Mouse (Mus musculus) monocyte, adult 2 months (primary cell): Measurements from ENCODE around the gene Cx3cl1.

Experiments
- DNase-seq, 2 experiments: peaks; one replicate each; pipeline ENCODE4 v3.0.0; 2022; ENCODE audit warnings: low spot score in 2 of 2, low read depth in 1 of 2

Gene Cx3cl1

GRCm38 (mm10) chr8:94773048-94773447 is 1.2 kb downstream of the Cx3cl1 start:
- no peak for DNase-seq

- DNase-seq: no peak
These were observed 1.9 kb downstream of the Cx3cl1 start for GRCm38 (mm10) chr8:94773700-94774171.

- no peak for DNase-seq
These were observed 2.8 kb downstream of the Cx3cl1 start for GRCm38 (mm10) chr8:94774601-94775000.

GRCm38 (mm10) chr8:94776346-94776745 is 4.5 kb downstream of the Cx3cl1 start:
- DNase-seq: no peak

- no peak for DNase-seq
These were observed 6.2 kb downstream of the Cx3cl1 start for GRCm38 (mm10) chr8:94778036-94778435.

GRCm38 (mm10) chr8:94778473-94778872 is 6.7 kb downstream of the Cx3cl1 start:
- no peak for DNase-seq

- no peak for DNase-seq
These were observed 7.2 kb downstream of the Cx3cl1 start for GRCm38 (mm10) chr8:94778895-94779533.

GRCm38 (mm10) chr8:94779534-94780294 is 7.9 kb downstream of the Cx3cl1 start:
- no peak for DNase-seq

GRCm38 (mm10) chr8:94780491-94781154 is 8.8 kb downstream of the Cx3cl1 start:
- DNase-seq: no peak

GRCm38 (mm10) chr8:94781155-94781837 is 9.5 kb downstream of the Cx3cl1 start:
- no peak for DNase-seq

GRCm38 (mm10) chr8:94781838-94782235 is 10.0 kb downstream of the Cx3cl1 start:
- DNase-seq: no peak

- DNase-seq: no peak
These were observed 12.1 kb downstream of the Cx3cl1 start for GRCm38 (mm10) chr8:94783890-94784289.

- no peak for DNase-seq
These were observed 13.6 kb downstream of the Cx3cl1 start for GRCm38 (mm10) chr8:94785247-94785985.

GRCm38 (mm10) chr8:94785995-94786595 is 14.3 kb downstream of the Cx3cl1 start:
- DNase-seq: no peak

GRCm38 (mm10) chr8:94787524-94788501 is 16.0 kb downstream of the Cx3cl1 start:
- no peak for DNase-seq

- DNase-seq: no peak
These were observed 17.6 kb downstream of the Cx3cl1 start for GRCm38 (mm10) chr8:94789256-94789955.

- no peak for DNase-seq
These were observed 22.6 kb downstream of the Cx3cl1 start for GRCm38 (mm10) chr8:94794368-94794767.

GRCm38 (mm10) chr8:94794782-94795181 is 23.0 kb downstream of the Cx3cl1 start:
- no peak for DNase-seq
